Mouse (Mus musculus) MEL (cell line): ENCODE results near the gene Sdr39u1. TPM values are rescaled to one million over a fixed set of nuclear protein-coding genes. Genes with fewer than 3 reads are reported as not detected.

Experiments
- DNase-seq: peaks from one replicate; pipeline ENCODE4 v3.0.0; 2011; ENCODE audit warnings: low read depth, low spot score
- H3K27ac ChIP-seq: 2 replicates; pipeline ENCODE4 v1.5.1; 2012; ENCODE audit warnings: low read depth, mild to moderate bottlenecking, control low read depth, low read length, moderate library complexity; ENCODE audit not compliant: control insufficient read depth
- H3K27me3 ChIP-seq, 2 experiments: fragments of 150-350 bp in 1 of 2; sonication (generic) in 1 of 2; 2 replicates each; pipeline ENCODE4 v1.6.1; 2012; ENCODE audit warnings: low read length in 2 of 2, mild to moderate bottlenecking in 2 of 2, improper control_type of control experiment in 1 of 2, moderate library complexity in 1 of 2; ENCODE audit not compliant: insufficient read depth in 2 of 2, control insufficient read depth in 1 of 2
- H3K36me3 ChIP-seq, 2 experiments: 2 replicates each; pipeline ENCODE4 v1.6.1; 2012 to 2014; ENCODE audit warnings: low read length in 2 of 2, improper control_type of control experiment in 1 of 2, inconsistent platforms in 1 of 2, mild to moderate bottlenecking in 1 of 2; ENCODE audit not compliant: insufficient read depth in 2 of 2, control insufficient read depth in 1 of 2
- H3K4me1 ChIP-seq, 2 experiments: fragments of 150-350 bp in 1 of 2; sonication (generic) in 1 of 2; 2 replicates each; pipeline ENCODE4 v1.6.1; 2012; ENCODE audit warnings: low read length in 2 of 2, improper control_type of control experiment in 1 of 2, mild to moderate bottlenecking in 1 of 2; ENCODE audit not compliant: insufficient read depth in 2 of 2, control insufficient read depth in 1 of 2
- H3K4me3 ChIP-seq, 2 experiments: fragments of 150-350 bp in 1 of 2; sonication (generic) in 1 of 2; 2 replicates each; pipeline ENCODE4 v1.5.1; 2012; ENCODE audit warnings: low read depth in 2 of 2, low read length in 2 of 2, mild to moderate bottlenecking in 2 of 2, moderate library complexity in 2 of 2, control low read depth in 1 of 2, improper control_type of control experiment in 1 of 2; ENCODE audit not compliant: control insufficient read depth in 1 of 2, insufficient read depth in 1 of 2
- H3K79me2 ChIP-seq: 2 replicates; pipeline ENCODE4 v1.6.1; 2012; ENCODE audit warnings: mild to moderate bottlenecking, low read length, moderate library complexity; ENCODE audit not compliant: control insufficient read depth, poor library complexity, insufficient read depth
- H3K9ac ChIP-seq: 2 replicates; pipeline ENCODE4 v1.6.1; 2012; ENCODE audit warnings: low read depth, mild to moderate bottlenecking, control low read depth, low read length, moderate library complexity; ENCODE audit not compliant: control insufficient read depth, poor library complexity, severe bottlenecking
- H3K9me3 ChIP-seq: fragments of 150-350 bp; sonication (generic); replicated peaks from 2 replicates; pipeline ENCODE4 v1.6.1; 2012; ENCODE audit warnings: mild to moderate bottlenecking, low read length, improper control_type of control experiment, moderate library complexity; ENCODE audit not compliant: insufficient read depth
- BHLHE40 ChIP-seq: IDR thresholded peaks from 2 replicates; pipeline ENCODE4 v1.6.1; 2012; ENCODE audit warnings: low read depth, mild to moderate bottlenecking, inconsistent platforms, low read length, improper control_type of control experiment, borderline replicate concordance
- CHD2 ChIP-seq: IDR thresholded peaks from 2 replicates; pipeline ENCODE4 v1.6.1; 2011; ENCODE audit warnings: low read length, improper control_type of control experiment
- CTCF ChIP-seq, 3 experiments: IDR thresholded peaks in 2 of 3; conservative IDR thresholded peaks in 1 of 3; 2 replicates each; pipeline ENCODE4 v1.5.1; 2011 to 2012; ENCODE audit warnings: low read length in 3 of 3, low read depth in 2 of 3, mild to moderate bottlenecking in 2 of 3, improper control_type of control experiment in 1 of 3, inconsistent platforms in 1 of 3, mixed read lengths in 1 of 3, moderate library complexity in 1 of 3; ENCODE audit not compliant: control insufficient read depth in 1 of 3, insufficient read depth in 1 of 3, poor library complexity in 1 of 3, severe bottlenecking in 1 of 3
- E2F4 ChIP-seq: IDR thresholded peaks from 2 replicates; pipeline ENCODE4 v1.6.1; 2011; ENCODE audit warnings: low read depth, low read length, improper control_type of control experiment, borderline replicate concordance
- ELF1 ChIP-seq: IDR thresholded peaks from 2 replicates; pipeline ENCODE4 v1.6.1; 2014; ENCODE audit warnings: low read depth, mild to moderate bottlenecking, inconsistent platforms, low read length, improper control_type of control experiment, moderate library complexity
- EP300 ChIP-seq, 2 experiments: IDR thresholded peaks; 2 replicates each; pipeline ENCODE4 v1.6.1; 2011; ENCODE audit warnings: improper control_type of control experiment in 2 of 2, low read length in 2 of 2, low read depth in 1 of 2, mild to moderate bottlenecking in 1 of 2
- ETS1 ChIP-seq: IDR thresholded peaks from 2 replicates; pipeline ENCODE4 v1.6.1; 2012; ENCODE audit warnings: low read depth, mild to moderate bottlenecking, inconsistent platforms, low read length, improper control_type of control experiment, moderate library complexity
- GATA1 ChIP-seq: IDR thresholded peaks from 2 replicates; pipeline ENCODE4 v1.6.1; 2011; ENCODE audit warnings: low read depth, low read length, improper control_type of control experiment
- HCFC1 ChIP-seq: IDR thresholded peaks from 2 replicates; pipeline ENCODE4 v1.6.1; 2012; ENCODE audit warnings: low read depth, mild to moderate bottlenecking, inconsistent platforms, low read length, improper control_type of control experiment, moderate library complexity
- JUND ChIP-seq: IDR thresholded peaks from 2 replicates; pipeline ENCODE4 v1.6.1; 2011; ENCODE audit warnings: low read depth, mild to moderate bottlenecking, improper control_type of control experiment, low read length
- KAT2A ChIP-seq: conservative IDR thresholded peaks from 2 replicates; pipeline ENCODE4 v1.6.1; 2012; ENCODE audit warnings: low read depth, low read length, improper control_type of control experiment, inconsistent platforms
- MAX ChIP-seq: IDR thresholded peaks from 2 replicates; pipeline ENCODE4 v1.6.1; 2011; ENCODE audit warnings: low read length, improper control_type of control experiment
- MAZ ChIP-seq: IDR thresholded peaks from 2 replicates; pipeline ENCODE4 v1.6.1; 2012; ENCODE audit warnings: low read depth, mild to moderate bottlenecking, inconsistent platforms, low read length, improper control_type of control experiment
- MEF2A ChIP-seq: IDR thresholded peaks from 2 replicates; pipeline ENCODE4 v1.6.1; 2014; ENCODE audit warnings: low read depth, mild to moderate bottlenecking, inconsistent platforms, low read length, improper control_type of control experiment; ENCODE audit not compliant: poor library complexity, insufficient replicate concordance, severe bottlenecking; ENCODE audit errors: extremely low read depth
- MXI1 ChIP-seq: IDR thresholded peaks from 2 replicates; pipeline ENCODE4 v1.6.1; 2011; ENCODE audit warnings: mild to moderate bottlenecking, low read depth, low read length, improper control_type of control experiment
- MYB ChIP-seq: IDR thresholded peaks from 2 replicates; pipeline ENCODE4 v1.6.1; 2011; ENCODE audit warnings: mild to moderate bottlenecking, low read depth, low read length, improper control_type of control experiment
- NELFE ChIP-seq: IDR thresholded peaks from 2 replicates; pipeline ENCODE4 v1.6.1; 2011; ENCODE audit warnings: low read depth, low read length, improper control_type of control experiment
- NRF1 ChIP-seq: IDR thresholded peaks from 2 replicates; pipeline ENCODE4 v1.6.1; 2014; ENCODE audit warnings: low read depth, mild to moderate bottlenecking, inconsistent platforms, low read length, improper control_type of control experiment, moderate library complexity; ENCODE audit not compliant: poor library complexity, insufficient read depth, severe bottlenecking
- POLR2A ChIP-seq, 2 experiments: IDR thresholded peaks; 2 replicates each; pipeline ENCODE4 v1.6.1; 2011 to 2012; ENCODE audit warnings: low read length in 2 of 2, mild to moderate bottlenecking in 2 of 2, control low read depth in 1 of 2, improper control_type of control experiment in 1 of 2, low read depth in 1 of 2, moderate library complexity in 1 of 2; ENCODE audit not compliant: control insufficient read depth in 1 of 2, insufficient read depth in 1 of 2, poor library complexity in 1 of 2
- POLR2AphosphoS2 ChIP-seq: IDR thresholded peaks from 2 replicates; pipeline ENCODE4 v1.6.1; 2011; ENCODE audit warnings: low read length, improper control_type of control experiment
- POLR2AphosphoS5 ChIP-seq: IDR thresholded peaks from 2 replicates; pipeline ENCODE4 v1.6.1; 2012; ENCODE audit warnings: low read depth, borderline replicate concordance, mild to moderate bottlenecking, inconsistent platforms, low read length, moderate library complexity, mixed read lengths
- RAD21 ChIP-seq: IDR thresholded peaks from 2 replicates; pipeline ENCODE4 v1.6.1; 2011; ENCODE audit warnings: mild to moderate bottlenecking, low read depth, low read length, improper control_type of control experiment
- RCOR1 ChIP-seq: IDR thresholded peaks from 2 replicates; pipeline ENCODE4 v1.6.1; 2012; ENCODE audit warnings: low read depth, mild to moderate bottlenecking, inconsistent platforms, low read length, improper control_type of control experiment
- SIN3A ChIP-seq: IDR thresholded peaks from 2 replicates; pipeline ENCODE4 v1.6.1; 2012; ENCODE audit warnings: low read length, improper control_type of control experiment, inconsistent platforms
- SMC3 ChIP-seq: IDR thresholded peaks from 2 replicates; pipeline ENCODE4 v1.6.1; 2011; ENCODE audit warnings: low read depth, low read length, improper control_type of control experiment
- TAL1 ChIP-seq: IDR thresholded peaks from 2 replicates; pipeline ENCODE4 v1.6.1; 2012; ENCODE audit warnings: mild to moderate bottlenecking, inconsistent platforms, low read length, moderate library complexity, mixed read lengths
- TBP ChIP-seq: IDR thresholded peaks from 2 replicates; pipeline ENCODE4 v1.8.0; 2011; ENCODE audit warnings: low read depth, low read length, improper control_type of control experiment
- TCF12 ChIP-seq: IDR thresholded peaks from 2 replicates; pipeline ENCODE4 v1.6.1; 2014; ENCODE audit warnings: low read depth, mild to moderate bottlenecking, inconsistent platforms, low read length, improper control_type of control experiment, moderate library complexity
- UBTF ChIP-seq: IDR thresholded peaks from 2 replicates; pipeline ENCODE4 v1.6.1; 2012; ENCODE audit warnings: low read depth, mild to moderate bottlenecking, inconsistent platforms, low read length, improper control_type of control experiment, moderate library complexity, borderline replicate concordance; ENCODE audit not compliant: insufficient read depth
- USF1 ChIP-seq: IDR thresholded peaks from 2 replicates; pipeline ENCODE4 v1.6.1; 2014; ENCODE audit warnings: low read depth, mild to moderate bottlenecking, inconsistent platforms, low read length, improper control_type of control experiment, moderate library complexity
- USF2 ChIP-seq, 2 experiments: IDR thresholded peaks; 2 replicates each; pipeline ENCODE4 v1.6.1; 2011 to 2012; ENCODE audit warnings: improper control_type of control experiment in 2 of 2, low read length in 2 of 2, borderline replicate concordance in 1 of 2, inconsistent platforms in 1 of 2, low read depth in 1 of 2, mild to moderate bottlenecking in 1 of 2; ENCODE audit not compliant: insufficient read depth in 1 of 2
- ZC3H11A ChIP-seq: IDR thresholded peaks from 2 replicates; pipeline ENCODE4 v1.6.1; 2012; ENCODE audit warnings: low read depth, mild to moderate bottlenecking, inconsistent platforms, low read length, improper control_type of control experiment
- ZKSCAN1 ChIP-seq: IDR thresholded peaks from 2 replicates; pipeline ENCODE4 v1.6.1; 2012; ENCODE audit warnings: low read depth, mild to moderate bottlenecking, inconsistent platforms, low read length, improper control_type of control experiment, moderate library complexity
- ZMIZ1 ChIP-seq: IDR thresholded peaks from 2 replicates; pipeline ENCODE4 v1.6.1; 2012; ENCODE audit warnings: low read depth, mild to moderate bottlenecking, inconsistent platforms, low read length, improper control_type of control experiment, moderate library complexity
- ZNF384 ChIP-seq: IDR thresholded peaks from 2 replicates; pipeline ENCODE4 v1.6.1; 2012; ENCODE audit warnings: low read depth, mild to moderate bottlenecking, inconsistent platforms, low read length, improper control_type of control experiment
- polyA plus RNA-seq, 2 experiments: library from polyadenylated mRNA; stranded (reverse) in 1 of 2; unstranded in 1 of 2; fragments of >175 nt in 1 of 2; fragments of >200 nt in 1 of 2; gene quantifications; 2 replicates each; pipeline versions ENCODE4 v1.2.1 to v1.2.4; 2012; ENCODE audit warnings: low replicate concordance in 2 of 2, low read depth in 1 of 2; ENCODE audit not compliant: insufficient read length in 2 of 2, insufficient read depth in 1 of 2, missing spikeins in 1 of 2
- total RNA-seq: library from RNA; depleted of rRNA; stranded (reverse); fragments of 300-350 nt; gene quantifications from 2 replicates; pipeline ENCODE4 v1.2.3, GENCODE M21; 2012

Sdr39u1 gene
- total and polyA plus RNA-seq, 3 experiments: 1.1 to 2.3 TPM; not detected in 1

DNA sequence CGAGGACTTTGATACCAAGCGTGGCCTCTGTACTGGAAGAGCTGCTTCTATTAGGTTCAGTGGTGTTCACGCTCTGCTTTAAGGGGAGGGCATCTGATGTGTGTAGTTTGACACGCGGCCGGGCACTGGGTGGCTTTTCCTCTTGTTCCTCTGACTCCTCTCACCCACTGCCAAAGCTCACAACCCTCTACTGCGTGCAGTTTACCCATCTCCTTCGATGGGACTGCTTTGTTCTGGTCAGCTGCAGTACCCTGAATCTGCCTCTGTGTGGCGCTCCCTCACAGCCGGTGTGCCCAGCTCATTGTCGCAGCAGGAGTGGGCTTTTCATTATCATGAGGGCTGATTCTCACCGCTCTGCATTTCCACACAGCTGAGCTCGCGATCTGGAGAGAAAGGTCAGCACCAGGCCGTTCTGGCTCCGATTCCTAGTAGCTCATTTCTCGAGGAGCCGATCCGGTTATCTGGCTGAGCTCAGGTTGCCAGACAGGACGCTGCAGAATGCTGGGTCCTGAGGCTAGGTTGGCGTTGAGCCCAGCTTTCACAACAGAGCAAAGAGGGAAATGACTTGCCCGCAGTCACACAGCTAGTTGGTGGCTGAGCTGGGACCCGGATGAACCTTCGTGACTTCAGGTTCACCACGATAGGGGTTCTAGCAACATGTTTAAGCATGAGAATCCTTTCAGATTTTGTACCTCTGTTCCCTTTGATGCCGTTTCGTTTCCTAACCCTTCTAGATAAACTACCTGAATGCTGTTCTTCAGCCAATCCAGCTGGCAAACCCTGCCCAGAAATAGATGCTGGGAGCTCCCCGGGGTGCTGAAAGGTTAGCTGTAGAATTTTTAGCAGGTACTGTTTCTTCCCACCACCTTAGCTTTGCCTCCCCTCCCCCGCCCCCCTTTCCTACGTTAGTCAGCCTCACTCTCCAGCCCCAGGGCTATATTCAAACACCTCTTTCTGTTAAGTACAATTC is 26.1 kb downstream of the Sdr39u1 start:
- H3K4me3 ChIP-seq: peak overlapping the region; percentile 24 to 32
- peaks cover 0 to 5% of the 10 kb centered on the region in 2 experiments; a peak in 2 of 4 replicates for H3K27me3 ChIP-seq
- H3K9me3 ChIP-seq: no peaks in the 10 kb centered on the region
- no peaks in the 10 kb centered on the region for H3K79me2 ChIP-seq
- no peak overlapping the region for H3K9ac ChIP-seq
- H3K27ac ChIP-seq: no peak overlapping the region
- DNase-seq: peak; percentile 90
- no peaks in the 10 kb centered on the region for H3K36me3 ChIP-seq
- no peaks in the 10 kb centered on the region for H3K4me1 ChIP-seq
- peak; percentile 15; the same call in 1 of the 2 replicates for TF ChIP-seq MXI1
- no peak for TF ChIP-seq KAT2A
- no peak for TF ChIP-seq USF1
- no peak for TF ChIP-seq POLR2AphosphoS5
- TF ChIP-seq NELFE: no peak
- TF ChIP-seq ZMIZ1: no peak
- TF ChIP-seq CHD2: no peak
- TF ChIP-seq MEF2A: no peak
- TF ChIP-seq MAZ: 0 out of 2 replicates have a peak, but pooled peaks have one; percentile 45
- no peak for TF ChIP-seq USF2 (IDR thresholded peaks at IDR 0.05; ENCODE audit: borderline replicate concordance in 1 of 2, insufficient read depth in 1 of 2, low read depth in 1 of 2, low read length in 2 of 2)
- TF ChIP-seq HCFC1: no peak
- peak; percentile 77 for TF ChIP-seq ZC3H11A
- no peak for TF ChIP-seq NRF1
- no peak for TF ChIP-seq ZKSCAN1
- TF ChIP-seq TAL1: peak; percentile 28; the same call in 1 of the 2 replicates
- TF ChIP-seq RCOR1: no peak
- TF ChIP-seq POLR2AphosphoS2: no peak
- TF ChIP-seq SMC3: peak; percentile 80
- no peak for TF ChIP-seq ELF1
- TF ChIP-seq ZNF384: no peak
- peak; percentile 84 to 92 (median 88) for TF ChIP-seq CTCF (IDR thresholded peaks at IDR 0.05 in 2 of 3, conservative IDR thresholded peaks at IDR 0.05 in 1 of 3; ENCODE audit: control insufficient read depth in 1 of 3, insufficient read depth in 1 of 3, low read depth in 2 of 3, low read length in 3 of 3, poor library complexity in 1 of 3, severe bottlenecking in 1 of 3)
- peak; percentile 78 for TF ChIP-seq RAD21
- TF ChIP-seq EP300 (IDR thresholded peaks at IDR 0.05; ENCODE audit: low read depth in 1 of 2, low read length in 2 of 2): no peak
- TF ChIP-seq UBTF: no peak
- no peak for TF ChIP-seq TCF12
- TF ChIP-seq MYB: no peak
- no peak for TF ChIP-seq POLR2A (IDR thresholded peaks at IDR 0.05; ENCODE audit: control insufficient read depth in 1 of 2, insufficient read depth in 1 of 2, low read depth in 1 of 2, low read length in 2 of 2, poor library complexity in 1 of 2)
- no peak for TF ChIP-seq BHLHE40
- TF ChIP-seq MAX: no peak
- TF ChIP-seq E2F4: no peak
- no peak for TF ChIP-seq JUND
- no peak for TF ChIP-seq GATA1
- TF ChIP-seq TBP: no peak; the same call in 1 of the 2 replicates
- TF ChIP-seq ETS1: no peak
- no peak for TF ChIP-seq SIN3A
